Mouse (Mus musculus) neural tube, embryonic 12.5 days (tissue): ENCODE data around the gene Meox1. TPM values are rescaled to one million over a fixed set of nuclear protein-coding genes. Genes with fewer than 3 reads are reported as not detected.

Experiments
- ATAC-seq: fragments of 200-750 bp; cut with Nextera tagmentation; 2 replicates; pipeline ENCODE4 v1.8.0; 2017; ENCODE audit warnings: low read depth, mild to moderate bottlenecking, moderate TSS enrichment, moderate library complexity; ENCODE audit not compliant: low FRiP score
- H3K27ac ChIP-seq: fragments of 300-500 bp; sonication (generic); 2 replicates; pipeline ENCODE4 v1.5.1; 2016
- H3K27me3 ChIP-seq: fragments of 300-500 bp; sonication (generic); replicated peaks from 2 replicates; pipeline ENCODE4 v1.6.1; 2016; ENCODE audit warnings: mild to moderate bottlenecking
- H3K36me3 ChIP-seq: fragments of 300-500 bp; sonication (generic); 2 replicates; pipeline ENCODE4 v1.6.1; 2016; ENCODE audit warnings: mild to moderate bottlenecking
- H3K4me1 ChIP-seq: fragments of 300-500 bp; sonication (generic); 2 replicates; pipeline ENCODE4 v1.6.1; 2016
- H3K4me2 ChIP-seq: fragments of 300-500 bp; sonication (generic); replicated peaks from 2 replicates; pipeline ENCODE4 v1.6.1; 2016; ENCODE audit warnings: mild to moderate bottlenecking
- H3K4me3 ChIP-seq: fragments of 300-500 bp; sonication (generic); 2 replicates; pipeline ENCODE4 v1.5.1; 2016
- H3K9ac ChIP-seq: fragments of 300-500 bp; sonication (generic); 2 replicates; pipeline ENCODE4 v1.6.1; 2016; ENCODE audit warnings: mild to moderate bottlenecking
- H3K9me3 ChIP-seq: fragments of 300-500 bp; sonication (generic); 2 replicates; pipeline ENCODE4 v1.6.1; 2016; ENCODE audit warnings: mild to moderate bottlenecking
- WGBS: fragments of 180-500 bp; shearing (Covaris S2); methylation state at CpG from one replicate; pipeline ENCODE4 v1.1.7; 2016; 5-methylcytosine and 5-hydroxymethylcytosine counted together
- polyA plus RNA-seq: library from polyadenylated mRNA; unstranded; fragments of >200 nt; fragmentation: Nextera tagmentation; extraction: Ambion mirVana; gene quantifications from 2 replicates; pipeline ENCODE4 v1.2.1, GENCODE M21; 2016

Meox1 gene
- polyA plus RNA-seq, 1 experiment from 2014 or later = 5.4 TPM

GRCm38 (mm10) chr11:101919660-101920059, 25.5 kb upstream of the Meox1 start:
- whole genome bisulfite sequencing = 3% methylated on average over 6 of the region's 6 CpGs
- no peak overlapping the region for H3K4me2 ChIP-seq
- H3K36me3 ChIP-seq = no peaks in the 10 kb centered on the region
- no peak for ATAC-seq
- no peak overlapping the region for H3K9ac ChIP-seq
- H3K4me3 ChIP-seq = no peak overlapping the region
- peaks cover 13% of the 10 kb centered on the region for H3K27me3 ChIP-seq
- no peaks in the 10 kb centered on the region for H3K4me1 ChIP-seq
- no peak overlapping the region for H3K27ac ChIP-seq
- no peaks in the 10 kb centered on the region for H3K9me3 ChIP-seq

DNA sequence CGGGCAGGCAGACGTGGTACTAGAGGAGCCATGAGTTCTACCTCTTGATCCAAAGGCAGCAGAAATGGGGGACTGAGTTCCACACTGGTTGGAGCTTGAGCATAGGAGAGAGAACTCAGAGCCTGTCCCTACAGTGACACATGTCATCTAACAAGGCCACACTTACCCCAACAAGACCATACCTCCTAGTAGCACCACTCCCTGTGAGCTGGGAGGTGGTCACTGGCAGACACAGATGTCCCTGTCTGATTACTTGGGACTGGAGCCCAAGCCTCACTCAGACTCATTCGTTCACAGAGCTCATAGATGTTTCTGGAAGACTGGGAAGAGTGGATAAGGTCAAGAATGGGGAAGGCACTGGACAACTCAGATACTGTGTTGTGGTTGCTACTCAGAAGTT, 24.4 kb upstream of the Meox1 start:
- WGBS = 74% methylated on average over 3 of the region's 3 CpGs
- Histone ChIP-seq H3K9me3 (no peaks in the 10 kb centered on the region), H3K9ac (no peak overlapping the region), H3K4me3 (no peak overlapping the region), H3K27ac (no peak overlapping the region), H3K4me1 (no peaks in the 10 kb centered on the region), H3K36me3 (no peaks in the 10 kb centered on the region), H3K4me2 (no peak overlapping the region), H3K27me3 (peaks cover 13% of the 10 kb centered on the region)
- no peak for ATAC-seq

- WGBS = 69% methylated on average over 3 of the region's 3 CpGs
- Histone ChIP-seq H3K36me3 (no peaks in the 10 kb centered on the region), H3K4me2 (no peak overlapping the region), H3K4me3 (no peak overlapping the region), H3K27ac (no peak overlapping the region), H3K9me3 (no peaks in the 10 kb centered on the region), H3K4me1 (no peaks in the 10 kb centered on the region), H3K9ac (no peak overlapping the region), H3K27me3 (peaks cover 16% of the 10 kb centered on the region)
- no peak for ATAC-seq
Measured at GRCm38 (mm10) chr11:101916772-101917171, 22.6 kb upstream of the Meox1 start.

DNA sequence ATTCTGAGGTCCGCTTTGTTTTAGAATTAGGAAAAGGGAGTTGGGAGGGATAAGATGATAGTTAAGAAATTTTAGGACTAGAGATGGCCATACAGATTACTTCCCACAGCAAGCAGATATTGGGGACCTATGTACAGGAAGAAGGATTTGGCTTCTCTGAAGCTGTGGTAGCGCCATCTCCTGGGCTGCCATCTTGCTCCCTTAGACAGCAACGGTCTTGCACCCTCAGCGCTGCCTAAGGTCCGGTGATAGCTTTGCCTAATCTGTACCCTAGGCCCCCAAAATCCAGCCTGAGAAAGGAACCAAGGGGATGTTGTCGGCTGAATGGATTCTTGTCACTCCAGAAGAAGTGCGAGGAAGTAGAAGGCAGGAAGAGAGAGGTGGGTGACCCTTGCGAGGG, 19.4 kb upstream of the Meox1 start:
- 67% methylated on average over 8 of the region's 8 CpGs for WGBS
- Histone ChIP-seq H3K9ac (no peak overlapping the region), H3K9me3 (no peaks in the 10 kb centered on the region), H3K4me1 (no peaks in the 10 kb centered on the region), H3K27ac (no peak overlapping the region), H3K27me3 (peaks cover 20% of the 10 kb centered on the region), H3K36me3 (no peaks in the 10 kb centered on the region), H3K4me3 (no peak overlapping the region), H3K4me2 (no peak overlapping the region)
- ATAC-seq = no peak

DNA sequence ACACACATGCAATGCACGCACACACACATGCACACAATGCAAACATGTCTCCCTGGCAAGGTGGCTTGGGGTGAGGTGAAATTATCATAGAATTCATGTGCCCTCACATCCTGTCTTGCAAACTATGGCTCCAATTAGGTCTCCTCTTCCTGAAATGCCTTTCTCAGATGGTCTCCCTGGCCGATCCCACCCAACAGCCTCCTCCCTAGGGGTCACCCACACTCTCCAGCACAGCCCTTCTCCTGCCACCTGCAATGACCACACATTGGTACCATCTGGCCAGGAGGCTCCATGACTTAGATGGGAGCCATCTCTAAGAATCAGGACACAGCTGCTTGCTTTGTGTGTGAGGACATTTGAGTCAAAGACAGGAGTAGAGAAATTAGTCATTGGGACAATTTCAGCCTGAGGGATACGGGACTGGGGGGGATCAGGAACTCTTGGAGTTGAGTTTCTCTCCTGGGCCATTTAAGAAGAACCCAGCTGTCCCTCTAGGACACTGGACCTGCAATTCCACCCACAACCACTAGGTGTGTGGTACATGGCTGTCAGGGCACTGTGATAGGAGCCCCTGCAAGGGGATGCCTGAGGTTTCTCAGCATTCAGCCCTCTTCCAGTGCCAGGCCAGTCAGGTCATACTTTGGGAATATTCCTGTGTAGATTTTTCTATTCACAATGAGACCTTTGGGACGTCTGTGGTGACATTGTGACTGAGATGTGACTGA, 17.8 kb upstream of the Meox1 start:
- Histone ChIP-seq H3K9ac (no peak overlapping the region), H3K4me3 (no peak overlapping the region), H3K9me3 (no peaks in the 10 kb centered on the region), H3K4me2 (no peak overlapping the region), H3K4me1 (no peaks in the 10 kb centered on the region), H3K27me3 (peaks cover 15% of the 10 kb centered on the region; the same call in 1 of the 2 replicates), H3K36me3 (no peaks in the 10 kb centered on the region), H3K27ac (no peak overlapping the region)
- WGBS = 58% methylated on average over 4 of the region's 4 CpGs
- ATAC-seq = no peak

GRCm38 (mm10) chr11:101910230-101910946, 16.2 kb upstream of the Meox1 start:
- Histone ChIP-seq H3K27me3 (peaks cover 15% of the 10 kb centered on the region; the same call in 1 of the 2 replicates), H3K4me3 (no peak overlapping the region), H3K9me3 (no peaks in the 10 kb centered on the region), H3K27ac (no peak overlapping the region), H3K36me3 (no peaks in the 10 kb centered on the region), H3K9ac (no peak overlapping the region), H3K4me2 (no peak overlapping the region), H3K4me1 (no peaks in the 10 kb centered on the region)
- ATAC-seq = no peak
- 28% methylated on average over 21 of the region's 21 CpGs for WGBS

DNA sequence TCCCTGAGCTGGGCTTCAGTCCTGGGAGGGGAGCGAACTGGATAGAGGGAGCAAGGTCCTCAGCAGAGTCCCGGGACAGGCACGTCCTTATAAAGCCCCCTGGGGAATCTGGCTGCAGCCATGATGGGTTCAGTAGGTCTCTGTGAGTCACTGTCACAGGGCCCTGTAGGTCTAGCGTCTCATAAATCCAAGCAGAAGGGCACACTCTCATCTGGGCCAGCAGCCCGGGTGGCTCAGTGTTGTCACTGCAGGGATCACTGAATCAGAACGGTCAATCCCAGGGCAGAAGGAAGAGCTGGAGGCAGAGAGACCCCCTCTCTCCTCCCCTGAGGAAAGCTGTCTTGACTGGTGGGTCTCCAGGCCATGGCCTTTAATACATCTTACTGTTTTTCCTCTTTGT, 14.6 kb upstream of the Meox1 start:
- WGBS = 51% methylated on average over 6 of the region's 6 CpGs
- Histone ChIP-seq H3K4me2 (no peak overlapping the region), H3K27ac (no peak overlapping the region), H3K9me3 (no peaks in the 10 kb centered on the region), H3K4me1 (peaks cover 5% of the 10 kb centered on the region), H3K27me3 (peaks cover 15% of the 10 kb centered on the region; the same call in 1 of the 2 replicates), H3K9ac (no peak overlapping the region), H3K36me3 (no peaks in the 10 kb centered on the region), H3K4me3 (no peak overlapping the region)
- no peak for ATAC-seq

DNA sequence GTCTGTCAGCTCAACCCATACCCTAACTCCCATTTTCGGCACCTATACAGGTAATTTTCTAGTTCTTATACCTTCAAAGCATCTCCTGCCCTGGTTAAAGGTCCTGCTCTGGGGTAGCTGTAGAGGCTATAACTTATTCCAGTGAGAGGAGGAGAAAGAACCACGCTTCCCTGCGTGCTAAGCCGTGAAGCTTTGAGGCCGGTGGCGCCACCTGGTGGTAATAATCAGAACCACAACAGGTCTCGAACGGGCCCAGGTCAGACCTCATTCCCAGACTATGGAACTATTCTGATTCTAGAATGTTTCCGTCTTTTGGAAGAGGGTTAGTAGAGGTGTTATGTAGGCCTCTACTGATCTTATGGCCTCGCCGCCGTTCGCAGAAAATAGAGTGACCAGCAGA, 10.9 kb upstream of the Meox1 start:
- Histone ChIP-seq H3K27ac (no peak overlapping the region), H3K4me1 (peaks cover 9% of the 10 kb centered on the region), H3K4me2 (no peak overlapping the region), H3K9ac (no peak overlapping the region), H3K27me3 (0 out of 2 replicates have a peak, but pooled peaks cover 2% of the 10 kb centered on the region), H3K4me3 (no peak overlapping the region), H3K9me3 (no peaks in the 10 kb centered on the region), H3K36me3 (no peaks in the 10 kb centered on the region)
- no peak for ATAC-seq
- 31% methylated on average over 13 of the region's 13 CpGs for WGBS

DNA sequence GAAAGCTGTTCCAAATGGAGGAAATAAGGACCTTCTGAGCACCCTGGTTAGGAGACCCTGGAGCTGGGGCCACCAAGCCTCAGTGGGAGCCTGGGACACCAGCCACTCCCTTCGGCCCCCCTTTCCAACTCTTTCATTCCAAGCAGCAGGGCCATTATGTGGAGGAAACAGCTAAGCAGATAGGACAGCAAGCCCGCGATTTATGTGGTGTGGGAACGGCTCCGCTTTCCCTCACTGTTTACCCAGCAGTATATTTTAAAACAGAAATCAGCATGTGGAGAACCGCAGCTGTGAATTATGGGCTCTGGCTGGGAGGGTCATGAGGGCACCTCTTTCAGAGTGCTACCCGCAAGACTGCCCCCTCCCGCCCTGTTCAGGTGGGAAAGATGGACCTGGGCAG, 7.1 kb upstream of the Meox1 start:
- H3K27ac ChIP-seq = no peak overlapping the region; the same call in 1 of the 2 replicates
- no peaks in the 10 kb centered on the region for H3K36me3 ChIP-seq
- no peak overlapping the region for H3K9ac ChIP-seq
- H3K4me2 ChIP-seq = no peak overlapping the region
- H3K4me3 ChIP-seq = no peak overlapping the region
- no peaks in the 10 kb centered on the region for H3K27me3 ChIP-seq
- no peak for ATAC-seq
- 24% methylated on average over 8 of the region's 8 CpGs for WGBS
- no peaks in the 10 kb centered on the region for H3K9me3 ChIP-seq
- H3K4me1 ChIP-seq = peaks cover 21% of the 10 kb centered on the region

DNA sequence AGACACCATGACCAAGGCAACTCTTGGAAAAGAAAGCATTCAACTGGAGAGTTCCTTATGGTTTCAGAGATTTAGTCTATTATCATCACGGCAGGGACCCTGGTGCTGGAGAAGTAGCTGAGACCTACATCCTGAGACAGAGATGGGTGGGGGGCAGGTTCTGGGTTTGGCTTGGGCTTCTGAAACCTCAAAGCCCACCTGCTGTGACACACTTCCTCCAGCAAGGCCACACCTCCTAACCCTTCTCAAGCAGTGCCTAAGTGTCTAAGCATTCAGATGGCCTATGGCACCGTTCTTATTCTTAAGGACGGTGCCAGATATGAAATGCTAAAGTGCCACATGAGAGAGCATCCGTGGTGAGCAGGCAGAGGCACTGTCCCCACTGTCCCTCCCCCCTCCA, 4.2 kb upstream of the Meox1 start:
- WGBS = 91% methylated on average over 4 of the region's 4 CpGs
- Histone ChIP-seq H3K36me3 (no peaks in the 10 kb centered on the region), H3K4me3 (no peak overlapping the region), H3K4me2 (no peak overlapping the region), H3K9me3 (no peaks in the 10 kb centered on the region), H3K27me3 (peaks cover 9% of the 10 kb centered on the region; the same call in 1 of the 2 replicates), H3K27ac (no peak overlapping the region), H3K4me1 (peaks cover 25% of the 10 kb centered on the region), H3K9ac (no peak overlapping the region)
- ATAC-seq = no peak

DNA sequence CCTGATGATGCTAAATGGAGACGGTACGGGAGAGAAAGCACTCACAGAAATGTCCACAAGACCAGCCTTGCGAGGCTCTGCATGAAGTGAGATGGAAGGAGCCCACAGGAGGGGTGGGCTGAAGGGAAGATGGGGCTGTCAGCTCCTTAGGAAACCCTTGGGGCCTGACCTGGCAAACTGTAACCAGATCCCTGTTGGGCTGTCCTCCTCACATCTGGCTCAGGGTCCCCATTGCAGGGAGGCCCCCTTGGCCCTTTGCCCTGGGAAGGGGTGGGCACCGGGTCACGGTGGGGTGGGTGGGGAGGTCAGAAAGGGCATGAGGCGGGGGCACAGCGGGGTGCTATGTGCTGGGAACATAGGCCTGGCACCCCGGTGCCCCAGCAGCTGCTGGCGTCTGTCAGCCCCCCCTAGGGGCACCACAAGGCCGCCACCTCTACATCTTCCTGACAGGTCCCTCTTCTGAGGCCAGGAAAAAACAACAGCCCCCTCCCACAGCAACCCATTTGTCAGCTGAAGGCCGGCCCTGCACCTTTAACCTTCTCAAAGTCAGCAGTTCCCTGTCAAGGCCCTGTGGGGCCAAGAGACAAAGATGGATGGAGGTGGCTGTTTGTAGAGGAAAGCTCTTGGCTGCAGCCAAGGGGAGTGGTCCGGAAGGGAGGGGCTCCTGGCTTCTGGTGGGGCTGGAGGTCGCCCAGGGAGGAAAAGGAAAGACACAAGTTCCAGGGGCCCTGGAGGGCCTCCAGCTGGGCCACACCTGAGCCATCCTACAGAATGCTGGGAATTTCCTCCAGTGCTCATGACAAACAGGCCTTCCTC, 2.6 kb upstream of the Meox1 start:
- Histone ChIP-seq H3K9me3 (no peaks in the 10 kb centered on the region), H3K9ac (no peak overlapping the region), H3K4me3 (no peak overlapping the region), H3K27me3 (peaks cover 21% of the 10 kb centered on the region), H3K36me3 (no peaks in the 10 kb centered on the region), H3K4me2 (no peak overlapping the region), H3K4me1 (peaks cover 25% of the 10 kb centered on the region), H3K27ac (no peak overlapping the region)
- 11% methylated on average over 13 of the region's 13 CpGs for WGBS
- ATAC-seq = no peak

DNA sequence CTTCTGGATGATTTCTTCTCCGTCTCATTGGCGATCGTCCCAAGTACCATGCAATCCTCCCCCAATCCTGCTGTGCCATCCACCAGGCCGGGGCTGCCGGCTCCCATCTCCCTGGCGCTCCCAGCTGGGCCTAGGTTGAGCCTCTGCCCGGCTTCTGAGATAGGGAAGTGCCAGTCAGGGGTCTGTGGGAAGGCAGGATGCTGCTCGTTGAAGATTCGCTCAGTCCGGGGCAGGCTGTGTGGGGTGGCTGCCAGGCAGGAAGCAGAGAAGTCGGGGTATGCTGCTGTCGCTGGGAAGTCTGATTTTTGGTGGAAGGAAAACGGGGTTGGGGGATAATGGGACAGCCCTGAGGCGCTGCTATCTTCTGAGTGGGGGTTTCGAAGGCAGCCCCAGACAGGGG, 614 bp downstream of the Meox1 start:
- no peaks in the 10 kb centered on the region for H3K9me3 ChIP-seq
- no peaks in the 10 kb centered on the region for H3K36me3 ChIP-seq
- no peak for ATAC-seq
- H3K4me3 ChIP-seq = 0 out of 2 replicates have a peak overlapping the region, but pooled peaks have one; percentile 16
- peaks cover 40% of the 10 kb centered on the region for H3K4me1 ChIP-seq
- no peak overlapping the region; the same call in 1 of the 2 replicates for H3K4me2 ChIP-seq
- 38% methylated on average over 15 of the region's 15 CpGs for WGBS
- H3K27ac ChIP-seq = no peak overlapping the region
- H3K9ac ChIP-seq = no peak overlapping the region
- H3K27me3 ChIP-seq = peaks cover 21% of the 10 kb centered on the region
